Mouse (Mus musculus) ES-Bruce4 (cell line): ENCODE data around the gene Fam241b. TPM values are rescaled to one million over a fixed set of nuclear protein-coding genes. Genes with fewer than 3 reads are reported as not detected.
A peak's percentile ranks its signal among the peaks of the same experiment; 100 is the strongest.
"Not testable (repeated sequence)": the region's sequence is repeated elsewhere in the genome, so short reads cannot be mapped to it uniquely, and the experiment has no call there.

ENCODE experiments used
- H3K27ac ChIP-seq: 2 replicates; pipeline ENCODE4 v1.5.1; 2012; ENCODE audit warnings: low read length, inconsistent platforms; ENCODE audit not compliant: insufficient read depth
- H3K27me3 ChIP-seq: 2 replicates; pipeline ENCODE4 v1.6.1; 2012; ENCODE audit warnings: mild to moderate bottlenecking, low read length, inconsistent platforms; ENCODE audit not compliant: control insufficient read depth, poor library complexity, insufficient read depth, severe bottlenecking
- H3K36me3 ChIP-seq: 2 replicates; pipeline ENCODE4 v1.6.1; 2012; ENCODE audit warnings: inconsistent platforms, mild to moderate bottlenecking, low read length, moderate library complexity; ENCODE audit not compliant: control insufficient read depth, poor library complexity, insufficient read depth, severe bottlenecking
- H3K4me1 ChIP-seq: one replicate; pipeline ENCODE4 v1.8.1; 2011; ENCODE audit warnings: low read length; ENCODE audit not compliant: control insufficient read depth, insufficient read depth
- H3K4me3 ChIP-seq: 2 replicates; pipeline ENCODE4 v1.5.1; 2011; ENCODE audit warnings: low read depth, mild to moderate bottlenecking, low read length
- H3K9ac ChIP-seq: 2 replicates; pipeline ENCODE4 v1.6.1; 2012; ENCODE audit warnings: low read depth, mild to moderate bottlenecking, inconsistent platforms; ENCODE audit not compliant: poor library complexity, severe bottlenecking
- H3K9me3 ChIP-seq: replicated peaks from 2 replicates; pipeline ENCODE4 v1.6.1; 2012; ENCODE audit warnings: mild to moderate bottlenecking, low read length, inconsistent platforms; ENCODE audit not compliant: control insufficient read depth, poor library complexity, insufficient read depth, severe bottlenecking
- CTCF ChIP-seq: IDR thresholded peaks from one replicate; pipeline ENCODE4 v1.8.1; 2011; ENCODE audit warnings: low read depth, low read length
- EP300 ChIP-seq: IDR thresholded peaks from 2 replicates; pipeline ENCODE4 v1.6.1; 2011; ENCODE audit warnings: low read depth, low read length; ENCODE audit not compliant: insufficient read depth
- POLR2A ChIP-seq: IDR thresholded peaks from one replicate; pipeline ENCODE4 v1.8.1; 2011; ENCODE audit warnings: low read length; ENCODE audit not compliant: insufficient read depth
- polyA plus RNA-seq: library from polyadenylated mRNA; stranded (reverse); fragments of >200 nt; gene quantifications from 2 replicates; pipeline ENCODE4 v1.2.4, GENCODE M21; 2011; ENCODE audit warnings: low read depth; ENCODE audit not compliant: missing spikeins, insufficient read depth, insufficient read length

The Fam241b gene
- polyA plus RNA-seq, 1 experiment, result 25.7 TPM

- H3K9ac ChIP-seq, result no peak overlapping the region
- no peak overlapping the region for H3K4me3 ChIP-seq
- H3K9me3 ChIP-seq, result no peaks in the 10 kb centered on the region
- no peaks in the 10 kb centered on the region for H3K27me3 ChIP-seq
- TF ChIP-seq POLR2A (no peak), EP300 (no peak), CTCF (no peak)
- no peak overlapping the region for H3K27ac ChIP-seq
- no peaks in the 10 kb centered on the region for H3K4me1 ChIP-seq
- no peaks in the 10 kb centered on the region for H3K36me3 ChIP-seq
Measured at GRCm38 (mm10) chr10:62088411-62088810, 55.3 kb downstream of the Fam241b start.

GRCm38 (mm10) chr10:62086826-62087225 lies 56.9 kb downstream of the Fam241b start:
- Histone ChIP-seq H3K9me3 (no peaks in the 10 kb centered on the region), H3K27me3 (no peaks in the 10 kb centered on the region), H3K27ac (no peak overlapping the region), H3K4me3 (no peak overlapping the region), H3K4me1 (no peaks in the 10 kb centered on the region), H3K36me3 (no peaks in the 10 kb centered on the region), H3K9ac (no peak overlapping the region)
- no peak for TF ChIP-seq CTCF
- TF ChIP-seq EP300, result no peak
- TF ChIP-seq POLR2A, result no peak

- H3K9ac ChIP-seq, result no peak overlapping the region
- no peaks in the 10 kb centered on the region for H3K9me3 ChIP-seq
- no peak overlapping the region for H3K27ac ChIP-seq
- TF ChIP-seq CTCF (no peak), EP300 (no peak), POLR2A (no peak)
- H3K4me1 ChIP-seq, result no peaks in the 10 kb centered on the region
- H3K4me3 ChIP-seq, result no peak overlapping the region
- no peaks in the 10 kb centered on the region for H3K36me3 ChIP-seq
- no peaks in the 10 kb centered on the region for H3K27me3 ChIP-seq
Measured at GRCm38 (mm10) chr10:62086044-62086443, 57.7 kb downstream of the Fam241b start.

GRCm38 (mm10) chr10:62076248-62077134 lies 67.2 kb downstream of the Fam241b start:
- no peak overlapping the region for H3K4me3 ChIP-seq
- no peak for TF ChIP-seq CTCF
- no peak for TF ChIP-seq EP300
- TF ChIP-seq POLR2A, result no peak
- H3K9me3 ChIP-seq, result peaks cover 4% of the 10 kb centered on the region; the same call in 1 of the 2 replicates

GRCm38 (mm10) chr10:62071346-62071745 lies 72.4 kb downstream of the Fam241b start:
- not testable (repeated sequence) for H3K36me3 ChIP-seq, H3K27ac ChIP-seq, H3K9ac ChIP-seq, H3K27me3 ChIP-seq, H3K4me3 ChIP-seq, H3K4me1 ChIP-seq, H3K9me3 ChIP-seq
- peak; percentile 24 for TF ChIP-seq CTCF

More at GRCm38 (mm10) chr10:62076248-62077134, 67.2 kb downstream of the Fam241b start:
- Histone ChIP-seq H3K27me3 (no peaks in the 10 kb centered on the region), H3K36me3 (no peaks in the 10 kb centered on the region), H3K4me1 (no peaks in the 10 kb centered on the region), H3K9ac (no peak overlapping the region), H3K27ac (no peak overlapping the region)

GRCm38 (mm10) chr10:62070636-62071035 lies 73.1 kb downstream of the Fam241b start:
- Histone ChIP-seq H3K4me1 (no peaks in the 10 kb centered on the region), H3K27me3 (no peaks in the 10 kb centered on the region), H3K36me3 (no peaks in the 10 kb centered on the region), H3K9me3 (no peaks in the 10 kb centered on the region), H3K9ac (no peak overlapping the region), H3K4me3 (no peak overlapping the region), H3K27ac (no peak overlapping the region)
- no peak for TF ChIP-seq CTCF
